Mouse (Mus musculus) neural tube, embryonic 14.5 days (tissue): ENCODE results near the gene 2010111I01Rik. TPM values are rescaled to one million over a fixed set of nuclear protein-coding genes. Genes with fewer than 3 reads are reported as not detected.
A peak's percentile ranks its signal among the peaks of the same experiment; 100 is the strongest.
"Not testable (repeated sequence)": the region's sequence is repeated elsewhere in the genome, so short reads cannot be mapped to it uniquely, and the experiment has no call there.

ENCODE experiments used
- ATAC-seq: fragments of 200-750 bp; cut with Nextera tagmentation; 2 replicates; pipeline ENCODE4 v1.8.0; 2017; ENCODE audit warnings: low read depth, mild to moderate bottlenecking, moderate TSS enrichment, moderate library complexity
- H3K27ac ChIP-seq: fragments of 300-500 bp; sonication (generic); 2 replicates; pipeline ENCODE4 v1.5.1; 2014; ENCODE audit warnings: low read depth, mild to moderate bottlenecking, control low read depth, low read length, moderate library complexity, mixed read lengths
- H3K27me3 ChIP-seq: fragments of 300-500 bp; sonication (generic); 2 replicates; pipeline ENCODE4 v1.6.1; 2014; ENCODE audit warnings: low read length; ENCODE audit not compliant: control insufficient read depth, insufficient read depth
- H3K36me3 ChIP-seq: fragments of 300-500 bp; sonication (generic); 2 replicates; pipeline ENCODE4 v1.6.1; 2014; ENCODE audit warnings: low read length, mixed read lengths; ENCODE audit not compliant: control insufficient read depth, insufficient read depth
- H3K4me1 ChIP-seq: fragments of 300-500 bp; sonication (generic); 2 replicates; pipeline ENCODE4 v1.6.1; 2014; ENCODE audit warnings: low read length; ENCODE audit not compliant: control insufficient read depth, insufficient read depth
- H3K4me2 ChIP-seq: fragments of 300-500 bp; sonication (generic); 2 replicates; pipeline ENCODE4 v1.6.1; 2014; ENCODE audit warnings: mild to moderate bottlenecking, low read depth, low read length, control low read depth
- H3K4me3 ChIP-seq: fragments of 300-500 bp; sonication (generic); 2 replicates; pipeline ENCODE4 v1.5.1; 2014; ENCODE audit warnings: low read depth, low read length, control low read depth, mixed read lengths
- H3K9ac ChIP-seq: fragments of 300-500 bp; sonication (generic); replicated peaks from 2 replicates; pipeline ENCODE4 v1.6.1; 2014; ENCODE audit warnings: low read depth, mild to moderate bottlenecking, control low read depth, low read length, mixed read lengths
- H3K9me3 ChIP-seq: fragments of 300-500 bp; sonication (generic); 2 replicates; pipeline ENCODE4 v1.6.1; 2016; ENCODE audit warnings: low read length; ENCODE audit not compliant: control insufficient read depth
- WGBS: fragments of 180-500 bp; shearing (Covaris S2); extraction: QIAGEN DNeasy Blood & Tissue Kit; methylation state at CpG from one replicate; pipeline ENCODE4 v1.1.7; 2014; 5-methylcytosine and 5-hydroxymethylcytosine counted together
- polyA plus RNA-seq: library from polyadenylated mRNA; unstranded; fragments of >200 nt; fragmentation: Nextera tagmentation; extraction: Ambion mirVana; gene quantifications from 2 replicates; pipeline ENCODE4 v1.2.1, GENCODE M21; 2014

The 2010111I01Rik gene
- polyA plus RNA-seq, 1 experiment from 2014 or later, result 28.8 TPM

DNA sequence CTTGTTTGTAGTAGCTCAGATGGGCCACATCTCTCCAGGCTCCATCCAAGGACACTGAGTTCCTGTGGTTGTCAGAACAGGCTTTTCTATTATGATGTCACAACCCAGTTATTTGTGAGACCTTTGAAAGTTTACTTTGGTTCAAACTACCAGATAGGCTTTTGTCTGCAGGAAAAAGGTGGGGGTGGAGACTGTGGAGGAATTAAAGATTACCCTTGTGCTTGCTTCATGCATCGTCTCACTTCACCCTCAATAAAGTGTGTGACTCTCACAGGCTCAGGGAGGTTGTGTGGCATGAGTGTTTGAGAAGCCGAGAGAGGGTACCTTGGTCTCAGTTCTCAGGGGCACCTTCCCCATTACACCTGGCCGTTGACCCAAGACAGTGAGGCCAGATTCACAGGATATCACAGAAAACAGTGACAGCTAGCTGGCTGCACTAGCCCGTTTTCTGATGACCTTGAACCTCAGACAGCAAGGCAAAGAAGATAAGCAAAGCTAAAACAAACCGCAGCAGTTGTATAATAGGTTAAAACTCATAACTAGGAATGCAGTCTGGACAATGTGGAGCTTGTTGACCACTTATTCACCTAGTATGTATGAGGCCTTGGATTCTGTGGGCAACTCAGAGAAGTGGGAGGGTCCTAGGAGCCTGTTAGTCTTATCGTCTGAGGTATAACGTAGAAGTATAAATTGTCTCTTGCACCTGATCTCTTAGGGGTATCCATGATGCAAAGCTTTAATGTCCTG, 266.4 kb downstream of the 2010111I01Rik start:
- Histone ChIP-seq H3K27me3 (no peaks in the 10 kb centered on the region), H3K9me3 (no peaks in the 10 kb centered on the region), H3K4me2 (no peak overlapping the region), H3K4me3 (no peak overlapping the region), H3K27ac (no peak overlapping the region), H3K36me3 (no peaks in the 10 kb centered on the region), H3K4me1 (no peaks in the 10 kb centered on the region), H3K9ac (no peak overlapping the region)
- 83% methylated on average over 7 of the region's 7 CpGs for WGBS
- ATAC-seq, result no peak

DNA sequence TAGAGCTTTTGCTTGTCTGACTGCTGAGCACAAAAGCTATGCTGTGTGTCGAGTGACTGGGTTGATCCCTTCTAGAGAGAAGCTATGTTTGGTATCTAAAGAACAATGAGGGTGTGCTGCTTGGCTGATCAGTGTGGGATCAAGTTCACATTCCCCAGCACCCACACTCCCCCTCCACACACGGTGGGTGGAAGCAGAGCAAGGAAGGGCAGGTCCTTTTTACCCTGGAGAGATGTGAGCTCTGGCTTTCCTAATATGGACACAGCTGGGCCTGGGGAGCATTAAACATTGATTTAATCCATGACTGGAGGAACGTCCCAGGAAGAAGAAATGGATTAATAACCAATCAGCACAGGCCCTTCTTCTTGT, 267.0 kb downstream of the 2010111I01Rik start:
- ATAC-seq, result peak; percentile 26; the same call in 1 of the 2 replicates
- no peak overlapping the region for H3K9ac ChIP-seq
- no peak overlapping the region for H3K27ac ChIP-seq
- H3K4me2 ChIP-seq, result no peak overlapping the region
- H3K9me3 ChIP-seq, result no peaks in the 10 kb centered on the region
- no peaks in the 10 kb centered on the region for H3K36me3 ChIP-seq
- no peak overlapping the region for H3K4me3 ChIP-seq
- no peaks in the 10 kb centered on the region for H3K4me1 ChIP-seq
- WGBS, result 28% methylated on average over 3 of the region's 3 CpGs
- H3K27me3 ChIP-seq, result no peaks in the 10 kb centered on the region

DNA sequence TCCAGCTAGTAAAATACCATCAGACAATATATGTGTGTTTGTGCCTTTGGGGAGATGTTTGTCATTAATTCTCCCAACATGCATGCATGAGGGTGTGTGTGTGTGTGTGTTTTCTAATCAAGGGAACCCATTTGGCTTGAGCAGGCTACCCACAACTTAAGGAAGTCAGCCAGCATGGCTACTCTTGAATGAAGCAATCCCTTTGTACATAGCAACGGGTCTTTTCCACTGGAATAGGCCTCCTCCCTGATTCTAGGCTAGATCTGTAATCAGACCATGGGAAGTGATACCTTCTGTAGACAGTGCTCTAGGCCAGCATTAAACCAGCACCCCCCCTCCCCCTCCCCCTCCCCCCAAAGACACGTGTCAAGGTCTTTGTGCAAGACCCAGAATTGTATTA, 267.9 kb downstream of the 2010111I01Rik start:
- H3K4me2 ChIP-seq, result no peak overlapping the region

DNA sequence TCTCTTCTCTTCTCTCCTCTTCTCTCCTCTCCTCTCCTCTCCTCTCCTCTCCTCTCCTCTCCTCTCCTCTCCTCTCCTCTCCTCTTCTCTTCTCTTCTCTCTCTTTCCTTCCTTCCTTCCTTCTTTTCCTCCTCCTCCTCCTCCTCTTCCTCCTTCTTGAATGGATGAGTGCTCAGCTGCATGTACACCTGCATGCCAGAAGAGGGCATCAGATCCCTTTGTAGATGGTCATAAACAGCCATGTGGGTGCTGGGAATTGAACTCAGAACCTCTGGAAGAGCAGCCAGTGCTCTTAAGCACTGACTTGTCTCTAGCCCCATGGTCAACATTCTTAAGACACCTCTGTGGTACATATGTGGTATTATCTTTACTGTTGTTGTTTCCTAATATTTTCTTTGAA, 269.8 kb downstream of the 2010111I01Rik start:
- not testable (repeated sequence) for H3K4me1 ChIP-seq, H3K36me3 ChIP-seq, H3K9me3 ChIP-seq, H3K9ac ChIP-seq, ATAC-seq, H3K27me3 ChIP-seq, H3K4me2 ChIP-seq, H3K4me3 ChIP-seq, H3K27ac ChIP-seq

More for the DNA sequence above, 267.9 kb downstream of the 2010111I01Rik start:
- no peak for ATAC-seq
- H3K4me1 ChIP-seq, result no peaks in the 10 kb centered on the region
- H3K9me3 ChIP-seq, result no peaks in the 10 kb centered on the region
- no peak overlapping the region for H3K27ac ChIP-seq
- 88% methylated on average over 2 of the region's 2 CpGs for WGBS
- no peaks in the 10 kb centered on the region for H3K36me3 ChIP-seq
- no peak overlapping the region for H3K4me3 ChIP-seq
- H3K27me3 ChIP-seq, result no peaks in the 10 kb centered on the region
- no peak overlapping the region for H3K9ac ChIP-seq

DNA sequence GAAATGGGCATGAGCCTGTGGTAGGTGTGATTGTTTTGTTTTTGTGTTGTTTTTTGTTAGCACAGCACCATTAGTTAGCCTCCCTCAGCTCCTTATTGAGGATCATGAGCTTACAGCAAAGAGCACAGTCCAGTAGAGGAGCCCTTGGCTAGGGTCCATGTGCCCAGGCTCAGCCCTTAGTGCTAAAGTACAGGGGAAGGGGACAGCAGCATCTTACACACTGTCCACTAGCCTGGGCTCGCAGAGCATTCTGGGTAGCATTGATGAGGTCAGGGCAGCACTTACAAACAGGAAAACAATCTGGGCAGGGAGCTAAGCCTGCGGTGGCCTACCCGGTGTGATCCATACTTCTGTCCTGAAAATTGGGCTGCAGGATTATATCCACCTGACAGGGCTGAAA, 270.9 kb downstream of the 2010111I01Rik start:
- Histone ChIP-seq H3K9ac (no peak overlapping the region), H3K4me1 (no peaks in the 10 kb centered on the region), H3K27me3 (no peaks in the 10 kb centered on the region), H3K27ac (no peak overlapping the region), H3K36me3 (no peaks in the 10 kb centered on the region), H3K9me3 (no peaks in the 10 kb centered on the region), H3K4me2 (no peak overlapping the region), H3K4me3 (no peak overlapping the region)
- 82% methylated on average over 3 of the region's 3 CpGs for WGBS
- no peak for ATAC-seq

DNA sequence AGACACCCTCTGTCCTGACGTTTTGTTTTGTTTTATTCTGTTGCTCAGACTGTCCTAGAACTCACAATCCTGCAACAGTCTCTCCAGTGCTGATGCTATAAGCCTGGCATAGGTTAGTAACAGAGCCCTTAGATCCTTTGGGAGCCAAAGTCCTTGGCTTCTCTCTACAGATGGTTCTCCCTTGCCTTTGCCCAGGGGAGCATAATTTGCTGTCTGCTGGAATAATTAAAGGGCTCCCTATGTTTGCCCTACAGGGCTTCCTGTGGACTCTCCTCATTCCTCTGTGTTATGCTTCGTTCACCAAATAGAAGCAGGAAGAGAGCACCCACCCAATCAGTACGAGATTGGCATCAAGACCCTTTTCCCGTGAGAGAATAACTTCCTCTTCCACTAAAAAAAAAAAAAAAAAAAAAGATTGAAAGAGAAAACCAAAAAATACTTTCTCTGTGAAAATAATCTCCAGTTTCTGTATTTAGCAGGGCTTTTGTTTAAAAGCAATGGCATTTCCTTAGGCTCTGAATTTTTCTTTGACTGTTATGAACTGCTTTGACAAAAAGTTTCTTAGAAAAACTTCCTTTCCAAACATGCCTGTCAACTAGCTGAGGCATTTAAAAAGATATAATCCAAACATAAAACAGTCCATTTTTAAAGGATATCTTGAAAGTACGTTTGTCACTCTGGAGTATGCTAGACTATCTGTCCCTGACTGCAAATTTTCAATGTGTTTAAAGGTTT, 271.6 kb downstream of the 2010111I01Rik start:
- H3K4me2 ChIP-seq, result no peak overlapping the region
- no peaks in the 10 kb centered on the region for H3K36me3 ChIP-seq
- no peaks in the 10 kb centered on the region for H3K9me3 ChIP-seq
- H3K4me3 ChIP-seq, result no peak overlapping the region
- no peak overlapping the region for H3K27ac ChIP-seq
- ATAC-seq, result no peak
- 0 out of 2 replicates have a peak, but pooled peaks cover 3% of the 10 kb centered on the region for H3K4me1 ChIP-seq
- H3K9ac ChIP-seq, result no peak overlapping the region
- 63% methylated on average over 5 of the region's 5 CpGs for WGBS
- no peaks in the 10 kb centered on the region for H3K27me3 ChIP-seq

DNA sequence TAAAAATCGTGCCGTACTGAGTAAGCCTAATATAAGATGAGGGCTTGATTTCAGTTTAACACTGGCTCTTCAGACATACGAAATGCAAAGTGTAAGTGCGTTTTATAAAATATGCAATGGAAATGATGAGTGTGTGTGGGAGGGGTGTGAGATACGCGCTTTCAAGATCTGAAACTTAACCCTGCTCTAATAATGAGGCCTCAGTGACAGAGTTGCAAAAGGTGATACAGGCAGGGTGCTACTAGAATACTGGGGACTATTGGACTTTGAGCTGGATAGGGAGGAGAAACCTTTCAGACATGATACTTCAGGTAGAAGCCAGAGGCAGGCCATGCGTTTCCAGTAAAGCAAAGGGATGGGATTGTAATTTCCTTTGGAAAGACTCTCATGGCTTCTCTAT, 273.4 kb downstream of the 2010111I01Rik start:
- ATAC-seq, result no peak
- 86% methylated on average over 7 of the region's 7 CpGs for WGBS

DNA sequence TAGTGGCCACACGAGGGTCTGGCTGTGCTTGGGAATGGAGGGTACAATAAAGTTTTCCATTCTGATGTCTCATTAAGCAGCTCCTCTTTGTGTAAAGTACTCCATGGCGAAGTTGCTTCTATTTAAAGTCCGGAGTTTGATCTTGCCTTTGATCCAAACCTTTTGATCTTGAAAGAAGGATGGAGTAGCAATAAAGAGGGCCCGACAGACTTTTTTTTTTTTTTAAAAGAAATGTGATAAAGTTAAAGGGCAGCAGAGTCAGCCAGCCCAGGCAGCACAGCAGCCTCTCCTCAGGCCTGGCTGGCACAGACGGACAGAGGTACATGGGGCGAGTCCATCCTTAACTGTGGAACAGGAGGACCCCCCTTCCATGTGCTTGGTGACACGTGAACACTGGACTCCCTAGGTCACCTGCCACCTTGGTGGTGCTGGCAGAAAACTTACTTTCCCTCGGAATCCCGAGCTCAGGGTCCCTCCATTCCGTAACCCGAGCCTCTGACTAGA, 274.7 kb downstream of the 2010111I01Rik start:
- Histone ChIP-seq H3K4me3 (peak overlapping the region; percentile 79), H3K9ac (peak overlapping the region; percentile 78), H3K27me3 (no peaks in the 10 kb centered on the region), H3K27ac (peak overlapping the region; percentile 81; the same call in 1 of the 2 replicates), H3K36me3 (no peaks in the 10 kb centered on the region), H3K4me1 (0 out of 2 replicates have a peak, but pooled peaks cover 3% of the 10 kb centered on the region), H3K4me2 (peak overlapping the region; percentile 78), H3K9me3 (no peaks in the 10 kb centered on the region)
- ATAC-seq, result peak; percentile 77
- 1% methylated on average over 11 of the region's 11 CpGs for WGBS

More for the DNA sequence above, 273.4 kb downstream of the 2010111I01Rik start:
- Histone ChIP-seq H3K4me1 (0 out of 2 replicates have a peak, but pooled peaks cover 3% of the 10 kb centered on the region), H3K4me2 (no peak overlapping the region), H3K9ac (no peak overlapping the region), H3K36me3 (no peaks in the 10 kb centered on the region), H3K27ac (no peak overlapping the region), H3K27me3 (no peaks in the 10 kb centered on the region), H3K9me3 (no peaks in the 10 kb centered on the region), H3K4me3 (no peak overlapping the region)
